Mouse (Mus musculus) spleen, adult 2 months (tissue): ENCODE results near the gene 4930513O06Rik. TPM values are rescaled to one million over a fixed set of nuclear protein-coding genes. Genes with fewer than 3 reads are reported as not detected.

ENCODE experiments used
- DNase-seq, 2 experiments: peaks; one replicate each; pipeline versions ENCODE4 v3.0.0 to v3.0.0-alpha.2; 2012 to 2021; ENCODE audit warnings: low spot score in 2 of 2, low read depth in 1 of 2
- H3K27ac ChIP-seq: fragments of 200-500 bp; 2 replicates; pipeline ENCODE4 v1.5.1; 2012; ENCODE audit warnings: low read length, inconsistent platforms; ENCODE audit not compliant: insufficient read depth
- H3K27me3 ChIP-seq: fragments of 200-500 bp; 2 replicates; pipeline ENCODE4 v1.6.1; 2012; ENCODE audit warnings: mild to moderate bottlenecking, moderate library complexity, low read length, inconsistent platforms; ENCODE audit not compliant: control insufficient read depth, insufficient read depth
- H3K36me3 ChIP-seq: fragments of 200-500 bp; 2 replicates; pipeline ENCODE4 v1.6.1; 2012; ENCODE audit warnings: mild to moderate bottlenecking, low read length, inconsistent platforms; ENCODE audit not compliant: control insufficient read depth, insufficient read depth
- H3K4me1 ChIP-seq: fragments of 200-500 bp; 2 replicates; pipeline ENCODE4 v1.6.1; 2011; ENCODE audit warnings: inconsistent platforms; ENCODE audit not compliant: control insufficient read depth, insufficient read depth, insufficient read length
- H3K4me3 ChIP-seq: fragments of 200-500 bp; 2 replicates; pipeline ENCODE4 v1.5.1; 2011; ENCODE audit warnings: mild to moderate bottlenecking, inconsistent platforms; ENCODE audit not compliant: insufficient read depth, insufficient read length; ENCODE audit errors: extremely low read depth
- CTCF ChIP-seq: fragments of 200-500 bp; IDR thresholded peaks from 2 replicates; pipeline ENCODE4 v1.5.1; 2011; ENCODE audit warnings: mild to moderate bottlenecking, inconsistent platforms; ENCODE audit not compliant: insufficient read depth, insufficient read length, insufficient replicate concordance; ENCODE audit errors: extremely low read depth
- POLR2A ChIP-seq: fragments of 200-500 bp; IDR thresholded peaks from 2 replicates; pipeline ENCODE4 v1.6.1; 2011; ENCODE audit warnings: low read depth, low read length, inconsistent platforms
- WGBS: fragments of 180-500 bp; shearing (Covaris S2); methylation state at CpG from one replicate; pipeline ENCODE4 v1.1.7; 2018; 5-methylcytosine and 5-hydroxymethylcytosine counted together
- polyA plus RNA-seq: library from polyadenylated mRNA; depleted of rRNA; stranded (reverse); fragments of >200 nt; gene quantifications from 2 replicates; pipeline ENCODE4 v1.2.3, GENCODE M21; 2012; rRNA removed

4930513O06Rik gene
- polyA plus RNA-seq = not detected in 2 replicates

GRCm38 (mm10) chrX:139085943-139086342 is at the start of gene 4930513O06Rik:
4930513O06Rik (plus strand) TSS chrX:139086243.
- Histone ChIP-seq H3K4me3 (no peak within 1 kb of the TSS), H3K27ac (no peak within 1 kb of the TSS), H3K36me3 (no peaks in the 10 kb centered on the region), H3K4me1 (no peaks in the 10 kb centered on the region), H3K27me3 (no peaks in the 10 kb centered on the region)
- TF ChIP-seq CTCF = no peak
- no peak for TF ChIP-seq POLR2A
- WGBS = 94% methylated on average over 1 of the region's 1 CpGs
- no peak for DNase-seq

- TF ChIP-seq CTCF = no peak
- TF ChIP-seq POLR2A = no peak
- H3K4me3 ChIP-seq = no peak overlapping the region
- H3K27ac ChIP-seq = no peak overlapping the region
- WGBS = 90% methylated on average over 1 of the region's 1 CpGs
- DNase-seq = no peak
- no peaks in the 10 kb centered on the region for H3K4me1 ChIP-seq
- H3K27me3 ChIP-seq = no peaks in the 10 kb centered on the region
- no peaks in the 10 kb centered on the region for H3K36me3 ChIP-seq
Observed at GRCm38 (mm10) chrX:139037666-139038065, 48.4 kb upstream of the 4930513O06Rik start.

- no peak for DNase-seq
- TF ChIP-seq POLR2A = no peak
- TF ChIP-seq CTCF = no peak
- Histone ChIP-seq H3K27ac (no peak overlapping the region), H3K4me1 (no peaks in the 10 kb centered on the region), H3K36me3 (no peaks in the 10 kb centered on the region), H3K4me3 (no peak overlapping the region), H3K27me3 (no peaks in the 10 kb centered on the region)
- 66% methylated on average over 2 of the region's 2 CpGs for WGBS
Observed at GRCm38 (mm10) chrX:139039314-139039713, 46.7 kb upstream of the 4930513O06Rik start.

- no peak for DNase-seq
- no peaks in the 10 kb centered on the region for H3K27me3 ChIP-seq
- no peak overlapping the region for H3K27ac ChIP-seq
- H3K4me3 ChIP-seq = no peak overlapping the region
- TF ChIP-seq CTCF (no peak), POLR2A (no peak)
- H3K36me3 ChIP-seq = no peaks in the 10 kb centered on the region
- H3K4me1 ChIP-seq = no peaks in the 10 kb centered on the region
- 72% methylated on average over 1 of the region's 1 CpGs for WGBS
Observed at GRCm38 (mm10) chrX:139041148-139041547, 44.9 kb upstream of the 4930513O06Rik start.

GRCm38 (mm10) chrX:139051976-139052375 is 34.1 kb upstream of the 4930513O06Rik start:
- WGBS = 85% methylated on average over 1 of the region's 1 CpGs
- no peak overlapping the region for H3K27ac ChIP-seq
- no peak for DNase-seq
- no peaks in the 10 kb centered on the region for H3K36me3 ChIP-seq
- no peak overlapping the region for H3K4me3 ChIP-seq
- no peaks in the 10 kb centered on the region for H3K4me1 ChIP-seq
- TF ChIP-seq CTCF = no peak
- no peak for TF ChIP-seq POLR2A
- no peaks in the 10 kb centered on the region for H3K27me3 ChIP-seq

- Histone ChIP-seq H3K27ac (no peak overlapping the region), H3K4me3 (no peak overlapping the region), H3K36me3 (no peaks in the 10 kb centered on the region), H3K4me1 (no peaks in the 10 kb centered on the region), H3K27me3 (no peaks in the 10 kb centered on the region)
- no peak for DNase-seq
- no peak for TF ChIP-seq CTCF
- TF ChIP-seq POLR2A = no peak
- WGBS = 91% methylated on average over 1 of the region's 1 CpGs
Observed at GRCm38 (mm10) chrX:139053149-139053548, 32.9 kb upstream of the 4930513O06Rik start.

- WGBS = 79% methylated on average over 5 of the region's 5 CpGs
- TF ChIP-seq CTCF = no peak
- no peak for TF ChIP-seq POLR2A
- H3K4me1 ChIP-seq = no peaks in the 10 kb centered on the region
- no peak overlapping the region for H3K4me3 ChIP-seq
- H3K27me3 ChIP-seq = no peaks in the 10 kb centered on the region
- DNase-seq = no peak
- no peaks in the 10 kb centered on the region for H3K36me3 ChIP-seq
- no peak overlapping the region for H3K27ac ChIP-seq
Observed at GRCm38 (mm10) chrX:139064078-139064477, 22.0 kb upstream of the 4930513O06Rik start.

- H3K4me1 ChIP-seq = no peaks in the 10 kb centered on the region
- H3K36me3 ChIP-seq = no peaks in the 10 kb centered on the region
- H3K27me3 ChIP-seq = no peaks in the 10 kb centered on the region
- H3K4me3 ChIP-seq = no peak overlapping the region
- no peak overlapping the region for H3K27ac ChIP-seq
- no peak for DNase-seq
- TF ChIP-seq POLR2A = no peak
- TF ChIP-seq CTCF = no peak
- WGBS = 90% methylated on average over 2 of the region's 2 CpGs
Observed at GRCm38 (mm10) chrX:139078493-139078892, 7.5 kb upstream of the 4930513O06Rik start.
